Mouse (Mus musculus) ES-Bruce4 (cell line): ENCODE results near the gene Polr3gl. TPM values are rescaled to one million over a fixed set of nuclear protein-coding genes. Genes with fewer than 3 reads are reported as not detected.

Experiments
- H3K27ac ChIP-seq: 2 replicates; pipeline ENCODE4 v1.5.1; 2012; ENCODE audit warnings: low read length, inconsistent platforms; ENCODE audit not compliant: insufficient read depth
- H3K27me3 ChIP-seq: 2 replicates; pipeline ENCODE4 v1.6.1; 2012; ENCODE audit warnings: mild to moderate bottlenecking, low read length, inconsistent platforms; ENCODE audit not compliant: control insufficient read depth, poor library complexity, insufficient read depth, severe bottlenecking
- H3K36me3 ChIP-seq: 2 replicates; pipeline ENCODE4 v1.6.1; 2012; ENCODE audit warnings: inconsistent platforms, mild to moderate bottlenecking, low read length, moderate library complexity; ENCODE audit not compliant: control insufficient read depth, poor library complexity, insufficient read depth, severe bottlenecking
- H3K4me1 ChIP-seq: one replicate; pipeline ENCODE4 v1.8.1; 2011; ENCODE audit warnings: low read length; ENCODE audit not compliant: control insufficient read depth, insufficient read depth
- H3K4me3 ChIP-seq: 2 replicates; pipeline ENCODE4 v1.5.1; 2011; ENCODE audit warnings: low read depth, mild to moderate bottlenecking, low read length
- H3K9ac ChIP-seq: 2 replicates; pipeline ENCODE4 v1.6.1; 2012; ENCODE audit warnings: low read depth, mild to moderate bottlenecking, inconsistent platforms; ENCODE audit not compliant: poor library complexity, severe bottlenecking
- H3K9me3 ChIP-seq: replicated peaks from 2 replicates; pipeline ENCODE4 v1.6.1; 2012; ENCODE audit warnings: mild to moderate bottlenecking, low read length, inconsistent platforms; ENCODE audit not compliant: control insufficient read depth, poor library complexity, insufficient read depth, severe bottlenecking
- CTCF ChIP-seq: IDR thresholded peaks from one replicate; pipeline ENCODE4 v1.8.1; 2011; ENCODE audit warnings: low read depth, low read length
- EP300 ChIP-seq: IDR thresholded peaks from 2 replicates; pipeline ENCODE4 v1.6.1; 2011; ENCODE audit warnings: low read depth, low read length; ENCODE audit not compliant: insufficient read depth
- POLR2A ChIP-seq: IDR thresholded peaks from one replicate; pipeline ENCODE4 v1.8.1; 2011; ENCODE audit warnings: low read length; ENCODE audit not compliant: insufficient read depth
- polyA plus RNA-seq: library from polyadenylated mRNA; stranded (reverse); fragments of >200 nt; gene quantifications from 2 replicates; pipeline ENCODE4 v1.2.4, GENCODE M21; 2011; ENCODE audit warnings: low read depth; ENCODE audit not compliant: missing spikeins, insufficient read depth, insufficient read length

The Polr3gl gene
- polyA plus RNA-seq, 1 experiment: 16.2 TPM

DNA sequence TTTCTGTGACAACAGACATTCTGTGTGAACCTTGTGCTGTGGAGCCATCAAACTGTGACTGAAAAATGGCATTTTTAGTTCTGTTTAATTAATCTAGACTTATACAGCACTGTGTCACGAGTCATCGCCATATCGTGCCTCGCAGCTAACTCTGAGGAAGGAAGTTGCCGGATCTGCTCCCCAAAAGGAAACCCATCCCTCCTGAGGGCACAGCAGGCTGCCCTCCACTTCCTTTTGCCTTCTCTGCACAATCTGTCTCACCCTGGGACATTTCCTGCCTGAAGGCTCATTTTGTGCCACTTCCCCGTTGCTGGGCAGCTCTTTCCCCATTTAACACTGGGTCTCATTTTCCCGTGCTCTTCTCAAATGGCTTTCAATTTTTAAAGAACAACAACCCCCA, 29.3 kb downstream of the Polr3gl start:
- H3K4me1 ChIP-seq: peaks cover 1% of the 10 kb centered on the region
- H3K9me3 ChIP-seq: no peaks in the 10 kb centered on the region
- H3K9ac ChIP-seq: no peak overlapping the region
- no peak overlapping the region for H3K4me3 ChIP-seq
- H3K36me3 ChIP-seq: peaks cover 17% of the 10 kb centered on the region
- peak overlapping the region; percentile 20 for H3K27ac ChIP-seq
- TF ChIP-seq CTCF (no peak), POLR2A (no peak), EP300 (no peak)
- H3K27me3 ChIP-seq: no peaks in the 10 kb centered on the region

DNA sequence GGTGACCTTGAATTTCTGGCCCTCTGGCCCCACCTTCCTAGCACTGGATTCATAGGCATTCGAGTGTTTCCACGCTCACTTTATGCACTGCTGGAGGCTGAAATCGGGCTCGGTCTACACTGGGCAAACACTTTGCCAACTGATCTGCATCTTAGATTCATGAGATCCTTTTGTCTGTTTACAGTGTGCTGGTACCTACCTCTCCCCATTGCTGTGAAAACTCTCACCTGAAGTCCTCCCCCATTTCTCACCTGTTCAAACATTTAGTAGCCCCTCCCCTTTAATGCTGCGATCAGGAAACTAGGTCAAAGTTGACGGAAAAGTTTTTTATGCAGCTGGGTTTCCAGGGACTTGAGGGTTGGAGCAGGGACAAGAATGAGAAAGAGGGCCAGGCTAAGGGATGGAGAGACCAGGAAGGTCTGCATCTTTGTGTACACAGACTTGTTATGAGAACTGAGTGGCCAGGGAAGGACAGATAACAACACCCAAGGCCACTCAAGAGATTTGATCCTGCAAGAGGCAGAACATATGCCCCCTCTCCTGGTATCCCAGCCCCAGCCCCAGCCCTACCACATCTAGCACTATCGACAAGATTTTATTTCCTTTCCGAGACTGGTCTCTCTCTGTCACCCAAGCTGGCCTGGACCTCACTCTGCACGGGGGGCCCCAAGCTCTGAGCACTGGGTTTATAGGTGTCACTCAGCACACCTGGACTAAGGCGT, 29.9 kb downstream of the Polr3gl start:
- no peak for TF ChIP-seq EP300
- no peak for TF ChIP-seq CTCF
- TF ChIP-seq POLR2A: no peak
- Histone ChIP-seq H3K27me3 (no peaks in the 10 kb centered on the region), H3K27ac (peak overlapping the region; percentile 20), H3K9me3 (no peaks in the 10 kb centered on the region), H3K36me3 (peaks cover 23% of the 10 kb centered on the region), H3K4me1 (peaks cover 1% of the 10 kb centered on the region), H3K9ac (no peak overlapping the region), H3K4me3 (no peak overlapping the region)

DNA sequence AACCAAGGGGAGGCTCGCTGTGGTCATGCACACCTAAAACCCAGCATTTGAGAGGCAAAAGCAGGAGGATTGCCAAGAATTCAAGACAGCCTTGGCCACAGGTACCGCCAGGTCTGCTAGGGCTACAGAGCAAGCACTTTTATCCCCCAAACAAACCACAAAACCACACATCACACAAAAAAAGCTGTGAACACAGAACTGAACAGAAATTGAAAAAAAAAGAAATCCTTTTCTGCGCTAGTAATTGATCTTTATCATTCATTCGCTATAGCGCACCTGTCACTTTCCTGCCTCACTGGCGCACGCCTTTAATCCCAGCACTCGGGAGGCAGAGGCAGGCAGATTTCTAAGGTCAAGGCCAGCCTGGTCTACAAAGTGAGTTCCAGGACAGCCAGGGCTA, 30.7 kb downstream of the Polr3gl start:
- peaks cover 30% of the 10 kb centered on the region for H3K36me3 ChIP-seq
- H3K9ac ChIP-seq: no peak overlapping the region; the same call in 1 of the 2 replicates
- TF ChIP-seq POLR2A: no peak
- no peak for TF ChIP-seq EP300
- TF ChIP-seq CTCF: no peak
- H3K27ac ChIP-seq: peak overlapping the region; percentile 72
- no peaks in the 10 kb centered on the region for H3K9me3 ChIP-seq
- no peak overlapping the region for H3K4me3 ChIP-seq
- H3K27me3 ChIP-seq: no peaks in the 10 kb centered on the region
- H3K4me1 ChIP-seq: no peaks in the 10 kb centered on the region

DNA sequence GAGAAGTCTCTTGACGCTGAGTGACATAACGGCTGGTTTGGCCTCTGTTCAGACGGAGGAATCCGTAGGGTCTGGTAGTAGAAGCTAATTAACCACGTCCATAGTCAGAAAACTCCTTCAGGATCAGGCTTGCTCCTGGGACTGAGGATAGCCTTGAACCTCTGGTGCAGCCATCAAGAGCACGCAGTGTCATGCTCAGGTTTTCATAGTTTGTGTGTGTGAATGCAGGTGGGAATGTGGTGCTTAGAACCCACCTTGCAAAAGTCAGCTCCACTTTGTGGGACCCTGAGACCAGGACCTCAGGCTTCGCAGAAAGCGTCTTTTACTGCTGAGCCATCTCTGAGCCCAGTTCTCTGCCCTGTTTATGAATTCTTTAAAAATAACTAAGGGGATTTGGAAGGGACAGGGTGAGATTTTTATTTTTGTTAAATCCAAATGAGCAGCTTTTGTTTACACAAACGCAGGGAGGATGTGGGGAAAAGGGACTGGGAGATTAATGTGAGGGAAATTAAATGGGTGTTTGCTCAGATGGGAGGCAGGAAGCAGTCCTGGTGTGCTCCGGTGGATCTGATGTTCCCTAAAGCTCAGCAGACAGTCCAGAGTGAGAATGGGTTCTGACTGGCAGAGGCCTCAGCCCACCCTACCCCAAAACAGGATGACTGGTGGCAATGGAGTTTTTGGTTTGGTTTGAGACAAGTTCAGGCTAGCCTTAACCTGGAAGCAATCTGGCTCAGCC, 31.9 kb downstream of the Polr3gl start:
- Histone ChIP-seq H3K9ac (no peak overlapping the region), H3K9me3 (no peaks in the 10 kb centered on the region), H3K27me3 (no peaks in the 10 kb centered on the region), H3K27ac (peak overlapping the region; percentile 49), H3K4me3 (peak overlapping the region; percentile 12; the same call in 1 of the 2 replicates), H3K36me3 (peaks cover 32% of the 10 kb centered on the region), H3K4me1 (no peaks in the 10 kb centered on the region)
- peak; percentile 96 for TF ChIP-seq POLR2A
- TF ChIP-seq CTCF: no peak

DNA sequence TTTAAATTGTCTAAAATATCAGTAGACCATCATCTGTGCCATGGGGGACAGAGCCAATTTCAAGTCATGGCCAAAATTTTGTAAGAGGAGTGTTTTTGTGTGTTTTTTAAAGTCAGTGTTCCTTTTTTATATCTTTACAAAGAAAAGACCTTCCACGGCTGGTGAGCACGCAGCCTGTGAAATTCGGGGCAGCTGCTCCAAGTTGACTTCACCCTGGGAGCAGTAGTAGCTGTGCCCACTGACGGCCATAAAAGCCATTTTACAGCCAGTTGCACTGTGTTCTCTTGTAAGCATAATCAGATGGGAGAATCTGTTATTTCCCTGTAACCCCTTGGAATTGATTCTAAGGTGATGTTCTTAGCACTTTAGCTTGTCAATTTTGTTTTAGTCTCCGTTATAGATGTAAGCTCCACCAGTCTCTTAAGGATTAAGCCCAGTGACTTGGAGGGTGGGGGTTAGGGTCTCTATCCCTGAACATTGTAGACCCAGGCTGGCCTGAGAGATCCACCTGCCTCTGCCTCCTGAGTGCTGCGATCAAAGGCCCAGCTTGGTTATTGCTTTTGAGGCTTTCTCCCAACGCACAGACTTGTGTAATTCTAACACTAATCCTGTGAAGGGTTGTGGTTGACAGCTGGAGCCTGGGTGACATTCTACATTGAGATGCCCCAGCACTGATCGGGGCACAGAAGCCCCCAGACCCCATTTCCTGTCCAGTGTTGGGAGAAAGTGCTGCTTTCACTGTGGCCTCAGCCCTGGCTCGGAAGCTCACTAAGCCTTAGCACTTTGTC, 32.9 kb downstream of the Polr3gl start:
- Histone ChIP-seq H3K9ac (peak overlapping the region; percentile 93), H3K4me1 (no peaks in the 10 kb centered on the region), H3K9me3 (no peaks in the 10 kb centered on the region), H3K27me3 (no peaks in the 10 kb centered on the region), H3K27ac (peak overlapping the region; percentile 74), H3K36me3 (peaks cover 32% of the 10 kb centered on the region), H3K4me3 (peak overlapping the region; percentile 99)
- TF ChIP-seq EP300: no peak
- no peak for TF ChIP-seq CTCF
- TF ChIP-seq POLR2A: no peak
